Mouse (Mus musculus): Measurements from ENCODE around the gene Usp29.
"Not testable (repeated sequence)": the region's sequence is repeated elsewhere in the genome, so short reads cannot be mapped to it uniquely, and the experiment has no call there.

Gene Usp29

GRCm38 (mm10) chr7:6765240-6765639 lies 34.9 kb downstream of the Usp29 start:
- no peak for DNase-seq (ENCODE audit: low spot score in 2 of 2)

GRCm38 (mm10) chr7:6770286-6770685 lies 39.9 kb downstream of the Usp29 start:
- DNase-seq (ENCODE audit: low spot score in 2 of 2): peak in 1 of 2 experiments; percentile 4

GRCm38 (mm10) chr7:6773865-6774413 lies 43.6 kb downstream of the Usp29 start:
- DNase-seq (ENCODE audit: low spot score in 2 of 2): not testable (repeated sequence)

GRCm38 (mm10) chr7:6776314-6777059 lies 46.1 kb downstream of the Usp29 start:
- DNase-seq (ENCODE audit: low spot score in 2 of 2): no peak

GRCm38 (mm10) chr7:6777107-6777506 lies 46.7 kb downstream of the Usp29 start:
- no peak for DNase-seq (ENCODE audit: low spot score in 2 of 2)

- no peak for DNase-seq (ENCODE audit: low spot score in 2 of 2)
Observed at GRCm38 (mm10) chr7:6777689-6778088, 47.3 kb downstream of the Usp29 start.

GRCm38 (mm10) chr7:6779172-6779571 lies 48.8 kb downstream of the Usp29 start:
- no peak for DNase-seq (ENCODE audit: low spot score in 2 of 2)

- no peak for DNase-seq (ENCODE audit: low spot score in 2 of 2)
Observed at GRCm38 (mm10) chr7:6781541-6781940, 51.2 kb downstream of the Usp29 start.

GRCm38 (mm10) chr7:6784340-6785073 lies 54.1 kb downstream of the Usp29 start:
- no peak for DNase-seq (ENCODE audit: low spot score in 2 of 2)

GRCm38 (mm10) chr7:6787000-6787399 lies 56.6 kb downstream of the Usp29 start:
- no peak for DNase-seq (ENCODE audit: low spot score in 2 of 2)

- DNase-seq (ENCODE audit: low spot score in 2 of 2): no peak
Observed at GRCm38 (mm10) chr7:6788101-6788500, 57.7 kb downstream of the Usp29 start.

- DNase-seq (ENCODE audit: low spot score in 2 of 2): no peak
Observed at GRCm38 (mm10) chr7:6791286-6792065, 61.1 kb downstream of the Usp29 start.

GRCm38 (mm10) chr7:6793240-6793639 lies 62.9 kb downstream of the Usp29 start:
- DNase-seq (ENCODE audit: low spot score in 2 of 2): no peak

GRCm38 (mm10) chr7:6793811-6794210 lies 63.4 kb downstream of the Usp29 start:
- DNase-seq (ENCODE audit: low spot score in 2 of 2): no peak

GRCm38 (mm10) chr7:6797408-6797807 lies 67.0 kb downstream of the Usp29 start:
- DNase-seq (ENCODE audit: low spot score in 2 of 2): no peak

- no peak for DNase-seq (ENCODE audit: low spot score in 2 of 2)
Observed at GRCm38 (mm10) chr7:6799105-6799805, 68.9 kb downstream of the Usp29 start.

- DNase-seq (ENCODE audit: low spot score in 2 of 2): no peak
Observed at GRCm38 (mm10) chr7:6800586-6801441, 70.4 kb downstream of the Usp29 start.

- no peak for DNase-seq (ENCODE audit: low spot score in 2 of 2)
Observed at GRCm38 (mm10) chr7:6801642-6802041, 71.3 kb downstream of the Usp29 start.

GRCm38 (mm10) chr7:6810556-6810955 lies 80.2 kb downstream of the Usp29 start:
- DNase-seq (ENCODE audit: low spot score in 2 of 2): no peak

- peak in 1 of 2 experiments; percentile 6 for DNase-seq (ENCODE audit: low spot score in 2 of 2)
Observed at GRCm38 (mm10) chr7:6814971-6815370, 84.6 kb downstream of the Usp29 start.

Data from heart, adult 9 months (tissue).